Mouse (Mus musculus) thymus, adult 2 months (tissue): ENCODE results near the gene Fank1.

Experiments
- CTCF ChIP-seq: fragments of 200-500 bp; IDR thresholded peaks from 2 replicates; pipeline ENCODE4 v1.5.1; 2012; ENCODE audit warnings: mild to moderate bottlenecking, control low read depth, low read length, moderate library complexity, borderline replicate concordance; ENCODE audit not compliant: control insufficient read depth, poor library complexity, insufficient read depth; ENCODE audit errors: extremely low read depth
- POLR2A ChIP-seq: fragments of 200-500 bp; IDR thresholded peaks from 2 replicates; pipeline ENCODE4 v1.6.1; 2012; ENCODE audit warnings: mild to moderate bottlenecking, low read length, control low read depth, moderate library complexity; ENCODE audit not compliant: control insufficient read depth, poor library complexity, insufficient read depth; ENCODE audit errors: extremely low read depth

DNA sequence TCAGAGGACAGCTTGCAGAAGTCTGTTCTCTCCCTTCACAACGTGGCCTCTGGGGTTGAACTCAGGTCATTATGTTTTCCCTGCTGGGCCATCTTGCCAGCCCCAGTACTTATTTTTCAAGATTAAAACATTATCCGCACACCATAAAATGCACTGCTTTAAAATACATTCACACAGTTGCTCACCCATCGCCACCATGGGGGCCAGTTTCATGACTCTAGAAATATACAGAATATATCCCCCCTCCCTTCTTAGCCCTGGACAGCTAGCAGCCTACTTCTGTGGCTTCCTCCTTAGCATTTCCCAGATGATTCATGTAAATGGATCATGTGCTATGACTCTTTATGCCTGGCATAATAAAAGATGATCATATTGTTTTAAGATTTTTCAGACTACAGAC lies 99.5 kb downstream of the Fank1 start:
- TF ChIP-seq POLR2A, result no peak
- TF ChIP-seq CTCF, result no peak
